Mouse (Mus musculus): ENCODE results near the gene Pdxk.
"Not testable (repeated sequence)": the region's sequence is repeated elsewhere in the genome, so short reads cannot be mapped to it uniquely, and the experiment has no call there.

DNA sequence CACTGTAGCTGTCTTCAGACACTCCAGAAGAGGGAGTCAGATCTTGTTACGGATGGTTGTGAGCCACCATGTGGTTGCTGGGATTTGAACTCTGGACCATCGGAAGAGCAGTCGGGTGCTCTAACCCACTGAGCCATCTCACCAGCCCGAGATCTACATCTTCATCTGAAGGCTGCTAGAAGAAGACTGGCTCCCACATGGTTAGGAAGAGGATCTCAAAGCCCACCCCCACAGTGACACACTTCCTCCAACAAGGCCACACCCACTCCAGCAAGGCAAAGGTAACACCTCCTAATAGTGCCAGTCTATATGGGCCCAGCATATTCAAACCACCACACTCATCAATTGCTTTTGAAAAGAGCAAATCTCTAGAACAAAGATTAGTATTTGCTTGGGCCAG is 49.8 kb downstream of the Pdxk start:
- TF ChIP-seq ZC3H11A (IDR thresholded peaks at IDR 0.05; ENCODE audit: borderline replicate concordance, low read depth, low read length); MAFK (IDR thresholded peaks at IDR 0.05; ENCODE audit: insufficient read depth, low read depth, low read length): not testable (repeated sequence)
